Comparison of ENCODE assay signal across 11 mouse cellular contexts in genomic region chr19:25385981-25386380, GRCm38 (mm10).
DNase-seq lines count a peak whose midpoint lies in the region.
"Had no signal": no experiment of that assay in that cellular context is flagged by ENCODE, and none has a peak within 500 bp of the region (broad histone marks: within the 10 kb centered on the region; RNA-seq: fewer than 3 reads in every experiment).

No protein-coding gene starts in this region.

- intact Hi-C loops in heart, postnatal 25 days (cut with DNase I) = no loop called here

- peak; percentile 92 for DNase-seq in heart, adult 11 months
- no peak for DNase-seq in heart, postnatal 25 days (ENCODE audit: low spot score)
- peak; percentile 27 for DNase-seq in urinary bladder, postnatal 14 days (ENCODE audit: low spot score)
- no peak for DNase-seq in urinary bladder, postnatal 10 days (ENCODE audit: low spot score)
- DNase-seq in heart, postnatal 4 days = peak; percentile 68
- no peak for DNase-seq in natural killer cell, adult 2 months (ENCODE audit: low spot score in 2 of 2)
- DNase-seq in right cerebral cortex, postnatal 14 days = no peak
- DNase-seq: cerebellum, postnatal 25 days; gastrocnemius, postnatal 25 days; retina, postnatal 1 day; thymus, postnatal 14 days had no signal

Comparison
In these comparisons a context has a peak if more than half of its experiments do, and no peak if none do; other contexts are left out.
1. DNase-seq: peak in heart, adult 11 months (single experiment), urinary bladder, postnatal 14 days (single experiment) and heart, postnatal 4 days (single experiment); none in heart, postnatal 25 days (single experiment), urinary bladder, postnatal 10 days (single experiment), natural killer cell, adult 2 months (0 of 2) and right cerebral cortex, postnatal 14 days (single experiment).